13 mouse cellular contexts compared by ENCODE assay signal in the genomic region with DNA sequence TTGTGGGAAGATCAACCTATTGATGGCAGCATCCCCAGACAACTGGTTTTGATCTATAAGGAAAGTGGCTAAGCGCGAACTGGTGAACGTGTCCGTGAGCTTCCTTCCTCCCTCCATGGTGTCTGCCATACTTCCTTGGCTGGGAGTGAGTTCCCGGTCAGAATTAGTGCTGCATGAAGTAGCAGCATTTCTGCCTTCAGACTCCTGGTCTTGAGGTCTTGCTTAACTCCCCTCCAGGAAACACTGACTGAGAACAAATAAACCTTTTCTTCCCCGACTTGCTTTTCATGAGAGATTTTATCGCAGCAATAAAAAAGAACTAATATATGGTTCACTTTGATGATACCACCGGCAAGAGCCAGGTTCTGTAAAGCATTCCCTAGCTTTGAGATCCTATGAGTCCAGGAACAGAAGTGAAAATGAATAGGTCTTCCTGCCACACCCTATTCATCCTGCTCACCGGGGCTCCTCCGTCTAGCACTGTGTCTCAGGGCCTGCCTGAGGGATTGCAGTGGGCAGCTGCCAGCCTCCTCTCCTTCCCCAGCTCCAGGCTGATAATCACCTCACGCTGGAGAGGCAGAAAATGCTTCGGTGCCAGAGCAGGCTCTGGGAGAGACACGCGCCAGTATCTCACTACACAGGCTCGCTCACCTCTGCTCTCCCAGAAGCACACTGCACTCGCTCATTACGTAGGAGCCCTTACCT. TPM values are rescaled to one million over a fixed set of nuclear protein-coding genes. Genes with fewer than 3 reads are reported as not detected.
DNase-seq lines count a peak whose midpoint lies in the region; ATAC-seq and TF ChIP-seq lines count a peak whose summit lies in the region.
"Had no signal": no experiment of that assay in that cellular context is flagged by ENCODE, and none has a peak within 500 bp of the region (broad histone marks: within the 10 kb centered on the region; RNA-seq: fewer than 3 reads in every experiment).

No protein-coding gene starts in this region.

- no peak overlapping the region for H3K9ac ChIP-seq in heart, embryonic 15.5 days
- H3K9ac ChIP-seq in heart, embryonic 11.5 days (ENCODE audit: low read depth, low read length): no peak overlapping the region
- H3K9ac ChIP-seq in neural tube, embryonic 13.5 days: no peak overlapping the region
- no peak overlapping the region for H3K9ac ChIP-seq in hindbrain, postnatal 0 days (replicated peaks; ENCODE audit: low read length)
- H3K9ac ChIP-seq in neural tube, embryonic 15.5 days (replicated peaks): no peak overlapping the region
- H3K9ac ChIP-seq: embryonic facial prominence, embryonic 15.5 days; liver, embryonic 13.5 days; neural tube, embryonic 12.5 days had no signal

- H3K4me2 ChIP-seq in heart, embryonic 15.5 days: 0 out of 2 replicates have a peak overlapping the region, but pooled peaks have one; percentile 10
- no peak overlapping the region for H3K4me2 ChIP-seq in heart, embryonic 11.5 days
- H3K4me2 ChIP-seq in neural tube, embryonic 13.5 days: no peak overlapping the region
- no peak overlapping the region for H3K4me2 ChIP-seq in hindbrain, postnatal 0 days (ENCODE audit: low read depth, low read length)
- no peak overlapping the region for H3K4me2 ChIP-seq in neural tube, embryonic 15.5 days
- H3K4me2 ChIP-seq: embryonic facial prominence, embryonic 15.5 days; liver, embryonic 13.5 days; neural tube, embryonic 12.5 days had no signal

- WGBS in heart, embryonic 15.5 days: 59% methylated on average over 17 of the region's 17 CpGs
- 66% methylated on average over 17 of the region's 17 CpGs for WGBS in heart, embryonic 11.5 days (ENCODE audit: insufficient replicate concordance)
- 58% methylated on average over 17 of the region's 17 CpGs for WGBS in neural tube, embryonic 13.5 days
- 58% methylated on average over 17 of the region's 17 CpGs for WGBS in hindbrain, postnatal 0 days
- 48% methylated on average over 17 of the region's 17 CpGs for WGBS in neural tube, embryonic 15.5 days

- H3K27me3 ChIP-seq in heart, embryonic 15.5 days: no peaks in the 10 kb centered on the region
- no peaks in the 10 kb centered on the region for H3K27me3 ChIP-seq in heart, embryonic 11.5 days (ENCODE audit: control insufficient read depth, insufficient read depth, low read length)
- no peaks in the 10 kb centered on the region for H3K27me3 ChIP-seq in neural tube, embryonic 13.5 days
- H3K27me3 ChIP-seq in hindbrain, postnatal 0 days (ENCODE audit: insufficient read depth, low read length): no peaks in the 10 kb centered on the region
- H3K27me3 ChIP-seq in neural tube, embryonic 15.5 days (replicated peaks): no peaks in the 10 kb centered on the region
- H3K27me3 ChIP-seq: embryonic facial prominence, embryonic 15.5 days; liver, embryonic 13.5 days; neural tube, embryonic 12.5 days had no signal

- no peaks in the 10 kb centered on the region; the same call in 1 of the 2 replicates for H3K36me3 ChIP-seq in heart, embryonic 15.5 days
- H3K36me3 ChIP-seq in heart, embryonic 11.5 days (ENCODE audit: control insufficient read depth, insufficient read depth, low read length): 0 out of 2 replicates have a peak, but pooled peaks cover 5% of the 10 kb centered on the region
- peaks cover 11% of the 10 kb centered on the region for H3K36me3 ChIP-seq in neural tube, embryonic 13.5 days
- no peaks in the 10 kb centered on the region for H3K36me3 ChIP-seq in hindbrain, postnatal 0 days (ENCODE audit: insufficient read depth, low read length)
- peaks cover 15% of the 10 kb centered on the region for H3K36me3 ChIP-seq in neural tube, embryonic 15.5 days
- H3K36me3 ChIP-seq: neural tube, embryonic 12.5 days had no signal

- no peak overlapping the region for H3K4me3 ChIP-seq in heart, embryonic 15.5 days
- H3K4me3 ChIP-seq in heart, embryonic 11.5 days (ENCODE audit: low read depth, low read length): no peak overlapping the region
- H3K4me3 ChIP-seq in neural tube, embryonic 13.5 days: no peak overlapping the region
- H3K4me3 ChIP-seq in hindbrain, postnatal 0 days (ENCODE audit: low read length): no peak overlapping the region
- H3K4me3 ChIP-seq in neural tube, embryonic 15.5 days (replicated peaks): no peak overlapping the region
- H3K4me3 ChIP-seq: embryonic facial prominence, embryonic 15.5 days; gastrocnemius, adult 2 months; liver, embryonic 13.5 days; neural tube, embryonic 12.5 days had no signal

- no peak overlapping the region for H3K27ac ChIP-seq in heart, embryonic 15.5 days
- H3K27ac ChIP-seq in heart, embryonic 11.5 days (ENCODE audit: low read depth, low read length): no peak overlapping the region
- no peak overlapping the region for H3K27ac ChIP-seq in neural tube, embryonic 13.5 days (replicated peaks)
- H3K27ac ChIP-seq in hindbrain, postnatal 0 days: 0 out of 2 replicates have a peak overlapping the region, but pooled peaks have one; percentile 20
- H3K27ac ChIP-seq in neural tube, embryonic 15.5 days (replicated peaks): peak overlapping the region; percentile 56; the same call in 1 of the 2 replicates
- H3K27ac ChIP-seq: embryonic facial prominence, embryonic 15.5 days; gastrocnemius, adult 2 months; liver, embryonic 13.5 days; neural tube, embryonic 12.5 days had no signal

- ATAC-seq in heart, embryonic 15.5 days (replicated peaks; ENCODE audit: insufficient number of reproducible peaks, insufficient read depth, low FRiP score, low read depth): no peak
- ATAC-seq in heart, embryonic 11.5 days (replicated peaks; ENCODE audit: insufficient number of reproducible peaks, low FRiP score, low TSS enrichment): no peak
- ATAC-seq in neural tube, embryonic 13.5 days (ENCODE audit: low read depth): 0 out of 2 replicates have a peak, but pooled peaks have one; percentile 36
- 0 out of 2 replicates have a peak, but pooled peaks have one; percentile 30 for ATAC-seq in hindbrain, postnatal 0 days
- peak; percentile 63; the same call in 1 of the 2 replicates for ATAC-seq in neural tube, embryonic 15.5 days (ENCODE audit: low FRiP score)

- H3K9me3 ChIP-seq in heart, embryonic 15.5 days (replicated peaks): no peaks in the 10 kb centered on the region
- H3K9me3 ChIP-seq in heart, embryonic 11.5 days (replicated peaks; ENCODE audit: control insufficient read depth, low read length): 0 out of 2 replicates have a peak, but pooled peaks cover 3% of the 10 kb centered on the region
- 0 out of 2 replicates have a peak, but pooled peaks cover 6% of the 10 kb centered on the region for H3K9me3 ChIP-seq in neural tube, embryonic 13.5 days
- no peaks in the 10 kb centered on the region for H3K9me3 ChIP-seq in hindbrain, postnatal 0 days (ENCODE audit: low read length)
- no peaks in the 10 kb centered on the region for H3K9me3 ChIP-seq in neural tube, embryonic 15.5 days (replicated peaks)
- H3K9me3 ChIP-seq: embryonic facial prominence, embryonic 15.5 days; liver, embryonic 13.5 days; neural tube, embryonic 12.5 days had no signal

- no peak for TF ChIP-seq CTCF in hindbrain, postnatal 0 days (IDR thresholded peaks at IDR 0.05; ENCODE audit: low read depth)

- no peak for DNase-seq in neural tube, embryonic 10.5 days (ENCODE audit: extremely low spot score, low spot score)
- peak; percentile 25 for DNase-seq in hindbrain, postnatal 0 days (ENCODE audit: low spot score)
- DNase-seq in testis, postnatal 14 days (ENCODE audit: low spot score): no peak
- no peak for DNase-seq in right cerebral cortex, adult 2 months (ENCODE audit: low spot score in 2 of 2)
- DNase-seq: cerebellum, postnatal 25 days; gastrocnemius, adult 2 months; liver, embryonic 13.5 days had no signal

- H3K4me1 ChIP-seq in heart, embryonic 15.5 days (replicated peaks): no peaks in the 10 kb centered on the region
- H3K4me1 ChIP-seq in heart, embryonic 11.5 days (ENCODE audit: control insufficient read depth, insufficient read depth, low read length): peaks cover 4% of the 10 kb centered on the region
- H3K4me1 ChIP-seq in neural tube, embryonic 13.5 days (replicated peaks): peaks cover 8% of the 10 kb centered on the region; the same call in 1 of the 2 replicates
- no peaks in the 10 kb centered on the region; the same call in 1 of the 2 replicates for H3K4me1 ChIP-seq in hindbrain, postnatal 0 days (ENCODE audit: insufficient read depth, low read length)
- peaks cover 7% of the 10 kb centered on the region for H3K4me1 ChIP-seq in neural tube, embryonic 15.5 days
- H3K4me1 ChIP-seq: embryonic facial prominence, embryonic 15.5 days; liver, embryonic 13.5 days; neural tube, embryonic 12.5 days had no signal

RNA-seq across cellular contexts. Expression of gene Wdr41, which starts 56.1 kb away (rescaled TPM):
- polyA plus RNA-seq in heart, embryonic 15.5 days (2015; fragmentation: Nextera tagmentation; extraction: Ambion mirVana): 17.7 and 21.6 TPM in 2 replicates
- polyA plus RNA-seq in heart, embryonic 11.5 days (2014; fragmentation: Nextera tagmentation; extraction: Ambion mirVana): 16.3 and 20.8 TPM in 2 replicates
- polyA plus RNA-seq in neural tube, embryonic 13.5 days (2015; fragmentation: Nextera tagmentation; extraction: Ambion mirVana): 27.1 and 27.7 TPM in 2 replicates
- total RNA-seq in hindbrain, postnatal 0 days (2014; rRNA removed): 22.2 and 23.7 TPM in 2 replicates
- 24.8 and 26.6 TPM in 2 replicates for polyA plus RNA-seq in hindbrain, postnatal 0 days (2015; fragmentation: Nextera tagmentation; extraction: Ambion mirVana)
- 26.8 and 27.5 TPM in 2 replicates for polyA plus RNA-seq in neural tube, embryonic 15.5 days (2015; fragmentation: Nextera tagmentation; extraction: Ambion mirVana)

Comparison
In these comparisons a context has a peak if more than half of its experiments do, and no peak if none do; other contexts are left out.
1. H3K27ac ChIP-seq: peak in hindbrain, postnatal 0 days (single experiment) and neural tube, embryonic 15.5 days (single experiment); none in heart, embryonic 15.5 days (single experiment), heart, embryonic 11.5 days (single experiment) and neural tube, embryonic 13.5 days (single experiment).
2. ATAC-seq: peak in neural tube, embryonic 13.5 days (single experiment), hindbrain, postnatal 0 days (single experiment) and neural tube, embryonic 15.5 days (single experiment); none in heart, embryonic 15.5 days (single experiment) and heart, embryonic 11.5 days (single experiment).